Mouse (Mus musculus): ENCODE data around the gene Rab36. TPM values are rescaled to one million over a fixed set of nuclear protein-coding genes. Genes with fewer than 3 reads are reported as not detected.

Rab36 gene
- polyA plus RNA-seq, 1 experiment from 2014 or later = 9.9 TPM

DNA sequence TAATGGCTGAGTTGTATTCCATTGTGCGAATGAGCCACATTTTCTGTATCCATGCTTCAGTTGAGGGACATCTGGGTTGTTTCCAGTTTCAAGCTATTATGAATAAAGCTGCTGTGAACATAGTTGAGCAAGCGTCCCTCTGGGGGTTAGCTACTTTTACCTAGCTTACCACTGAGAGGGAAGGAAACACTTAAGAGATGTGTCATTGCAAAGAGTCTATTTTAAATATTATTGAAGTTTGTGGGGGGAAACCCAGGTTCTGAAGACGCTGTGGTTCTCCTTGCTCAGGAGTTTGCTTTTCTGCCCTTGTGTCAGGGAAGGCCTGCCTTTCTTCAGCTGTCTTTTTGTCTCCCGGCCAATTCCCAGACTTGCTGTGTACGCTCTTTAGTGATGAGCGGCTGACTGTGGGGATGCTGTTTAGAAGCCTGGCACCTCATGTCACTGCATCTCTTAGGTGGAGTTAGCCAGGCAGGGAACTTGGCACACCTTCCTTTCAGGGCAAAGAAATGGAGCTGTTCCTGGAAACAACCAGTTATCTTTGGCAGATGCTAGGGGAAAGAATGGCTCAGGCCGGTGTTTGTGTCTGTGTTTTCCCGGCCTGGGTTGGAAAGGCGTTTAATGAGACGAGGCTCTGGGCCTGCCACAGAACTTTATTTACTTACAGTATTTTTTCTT, 54.8 kb downstream of the Rab36 start:
- no peak overlapping the region for H3K27ac ChIP-seq (replicated peaks)
- DNase-seq (ENCODE audit: low spot score) = no peak
- no peaks in the 10 kb centered on the region for H3K9me3 ChIP-seq (replicated peaks)
- peaks cover 7% of the 10 kb centered on the region; the same call in 1 of the 2 replicates for H3K27me3 ChIP-seq (ENCODE audit: low read depth, poor library complexity, severe bottlenecking)
- WGBS = 86% methylated on average over 10 of the region's 10 CpGs
- peaks cover 7% of the 10 kb centered on the region; the same call in 1 of the 2 replicates for H3K36me3 ChIP-seq
- no peak overlapping the region for H3K4me3 ChIP-seq
- peaks cover 34% of the 10 kb centered on the region for H3K4me1 ChIP-seq

DNA sequence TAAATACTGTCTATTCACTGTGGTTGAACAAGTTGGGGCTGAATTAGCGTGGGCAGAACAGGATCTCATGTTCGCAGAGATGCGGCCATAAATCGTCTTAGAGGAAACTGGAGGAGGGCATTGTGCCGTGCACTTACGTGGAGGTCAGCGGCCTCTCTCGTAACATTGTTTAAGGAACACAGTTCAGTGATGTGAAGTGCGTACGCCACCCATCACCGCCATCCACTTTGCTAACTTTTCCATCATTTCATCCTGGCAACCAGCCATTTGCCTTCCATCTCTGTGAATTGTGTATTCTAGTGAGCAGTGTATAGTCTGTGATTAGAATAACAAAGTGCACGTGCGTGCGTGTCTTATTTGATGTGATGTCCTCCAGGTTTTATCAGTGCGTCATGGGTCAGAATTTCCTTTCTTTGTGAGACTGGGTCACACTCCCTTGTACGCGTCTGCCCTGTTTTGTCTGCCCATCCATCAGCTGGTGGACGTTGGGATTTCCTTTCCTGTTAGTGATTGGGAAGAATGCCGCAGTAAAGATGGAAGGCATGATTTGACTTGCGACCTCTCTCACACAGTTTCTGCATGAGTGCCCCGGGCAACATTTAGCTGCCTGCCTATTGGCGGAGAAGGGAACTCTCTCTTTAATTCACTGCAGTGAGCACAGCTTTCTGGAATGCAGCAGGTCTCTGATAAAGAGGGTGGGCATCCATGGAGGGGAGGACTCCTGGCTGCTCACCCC, 56.6 kb downstream of the Rab36 start:
- no peak overlapping the region for H3K4me3 ChIP-seq
- H3K9me3 ChIP-seq (replicated peaks) = no peaks in the 10 kb centered on the region
- H3K27ac ChIP-seq (replicated peaks) = no peak overlapping the region
- WGBS = 61% methylated on average over 22 of the region's 22 CpGs
- no peaks in the 10 kb centered on the region for H3K36me3 ChIP-seq
- H3K27me3 ChIP-seq (ENCODE audit: low read depth, poor library complexity, severe bottlenecking) = peaks cover 15% of the 10 kb centered on the region; the same call in 1 of the 2 replicates
- DNase-seq (ENCODE audit: low spot score) = peak; percentile 26
- peaks cover 52% of the 10 kb centered on the region for H3K4me1 ChIP-seq

DNA sequence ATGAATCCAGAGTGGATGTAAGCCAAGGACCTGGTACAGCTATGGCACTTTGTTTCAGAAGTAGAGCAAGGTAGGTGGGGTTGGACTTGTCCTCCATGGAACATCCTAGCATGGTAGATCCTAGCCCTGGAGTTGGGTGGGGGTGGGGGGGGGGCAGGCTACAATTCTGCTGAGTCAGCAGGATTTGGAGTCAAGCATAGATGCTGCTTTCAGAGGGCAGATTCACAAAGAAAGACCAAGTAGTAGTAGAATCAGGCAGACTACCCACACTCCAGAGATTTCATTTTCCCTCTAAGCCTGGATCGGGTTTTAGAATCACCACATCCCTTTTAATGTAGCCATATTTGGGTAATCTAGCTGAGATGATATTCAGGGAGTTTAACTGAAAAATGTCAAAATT, 57.5 kb downstream of the Rab36 start:
- Histone ChIP-seq H3K36me3 (no peaks in the 10 kb centered on the region), H3K4me1 (peaks cover 61% of the 10 kb centered on the region), H3K27me3 (ENCODE audit: low read depth, poor library complexity, severe bottlenecking) (peaks cover 15% of the 10 kb centered on the region; the same call in 1 of the 2 replicates), H3K27ac (replicated peaks) (no peak overlapping the region), H3K4me3 (no peak overlapping the region), H3K9me3 (replicated peaks) (no peaks in the 10 kb centered on the region)
- DNase-seq (ENCODE audit: low spot score) = no peak
- WGBS = 100% methylated on average over 1 of the region's 1 CpGs

DNA sequence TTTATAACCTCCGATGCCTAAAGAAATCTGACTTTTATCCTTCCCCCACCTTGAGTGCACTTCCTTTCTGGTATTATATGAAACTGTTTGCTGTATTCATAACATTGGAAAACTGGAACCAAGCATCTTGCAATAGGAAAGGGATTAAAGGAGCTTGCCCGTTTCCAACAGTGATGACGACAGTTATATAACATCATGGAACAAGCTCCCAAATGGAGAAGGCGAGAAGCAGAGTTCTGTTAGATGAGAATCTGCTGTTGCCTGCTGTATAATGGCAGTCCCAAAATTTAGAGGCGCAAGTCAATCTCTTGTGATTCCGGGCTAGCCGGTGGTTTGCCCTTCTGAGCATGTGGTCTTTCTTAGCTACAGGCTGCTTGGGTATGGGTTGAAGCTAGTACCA, 58.4 kb downstream of the Rab36 start:
- 96% methylated on average over 7 of the region's 7 CpGs for WGBS
- no peak for DNase-seq (ENCODE audit: low spot score)
- Histone ChIP-seq H3K27me3 (ENCODE audit: low read depth, poor library complexity, severe bottlenecking) (peaks cover 15% of the 10 kb centered on the region; the same call in 1 of the 2 replicates), H3K4me3 (no peak overlapping the region), H3K4me1 (peaks cover 68% of the 10 kb centered on the region), H3K9me3 (replicated peaks) (no peaks in the 10 kb centered on the region), H3K27ac (replicated peaks) (no peak overlapping the region), H3K36me3 (no peaks in the 10 kb centered on the region)

DNA sequence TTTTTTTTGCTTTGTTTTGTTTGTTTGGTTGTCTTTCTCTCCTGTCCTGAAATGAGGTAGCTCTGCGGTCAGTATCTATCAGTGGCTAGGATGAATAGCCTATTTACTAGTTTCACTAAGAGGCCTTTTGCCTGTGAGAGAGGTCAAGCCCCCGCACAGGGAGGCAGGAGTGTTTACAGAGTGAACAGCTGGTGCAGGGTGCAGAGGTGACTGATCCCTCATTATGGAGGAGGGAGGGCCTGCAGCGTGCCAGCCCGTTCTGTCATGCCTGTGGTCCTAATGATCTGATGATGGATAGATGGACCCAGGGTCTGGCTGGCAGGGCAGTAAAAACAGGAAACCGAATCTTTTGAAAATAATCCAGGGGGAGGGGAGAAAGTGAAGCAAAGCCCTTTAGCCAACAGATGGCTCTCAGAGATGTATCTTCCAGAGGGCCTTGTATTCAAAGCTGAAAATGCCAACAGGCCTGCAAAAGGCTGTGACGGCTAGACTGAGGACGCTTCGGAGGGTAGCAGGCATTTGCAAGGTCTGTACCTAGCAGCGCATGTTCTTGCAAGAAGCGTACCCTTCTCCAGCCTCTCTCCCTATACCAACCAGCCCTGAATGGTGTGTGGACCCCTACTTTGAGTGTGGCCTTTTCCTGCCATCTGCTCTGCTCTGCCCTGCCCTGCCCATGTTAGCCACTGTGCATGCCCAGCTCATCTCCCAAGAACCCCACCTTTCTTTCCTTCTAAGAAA, 61.8 kb downstream of the Rab36 start:
- Histone ChIP-seq H3K27ac (replicated peaks) (peak overlapping the region; percentile 70), H3K36me3 (no peaks in the 10 kb centered on the region), H3K4me1 (peaks cover 64% of the 10 kb centered on the region), H3K4me3 (no peak overlapping the region), H3K27me3 (ENCODE audit: low read depth, poor library complexity, severe bottlenecking) (peaks cover 15% of the 10 kb centered on the region; the same call in 1 of the 2 replicates), H3K9me3 (replicated peaks) (no peaks in the 10 kb centered on the region)
- peak; percentile 76 for DNase-seq (ENCODE audit: low spot score)
- WGBS = 36% methylated on average over 10 of the region's 10 CpGs

DNA sequence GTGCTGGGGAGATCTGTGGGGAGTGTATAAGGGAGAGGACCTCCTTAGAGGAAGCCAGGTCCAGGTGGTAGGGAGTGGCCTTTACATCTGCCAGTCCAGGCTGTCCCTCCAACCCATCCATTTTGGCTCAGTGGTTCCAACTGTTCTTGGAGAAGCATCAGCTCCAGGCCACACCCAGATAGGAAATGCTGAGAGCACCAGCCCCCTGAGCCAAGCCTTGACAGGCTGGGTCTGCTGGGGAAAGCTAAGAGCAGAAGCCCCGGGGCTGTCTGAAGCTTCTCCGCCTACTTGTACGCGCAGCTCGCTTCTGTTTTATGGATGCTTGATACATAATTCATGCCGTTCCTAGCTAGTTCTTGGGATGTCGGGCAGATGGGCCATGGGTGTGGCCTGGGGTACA, 63.4 kb downstream of the Rab36 start:
- peaks cover 15% of the 10 kb centered on the region; the same call in 1 of the 2 replicates for H3K27me3 ChIP-seq (ENCODE audit: low read depth, poor library complexity, severe bottlenecking)
- H3K4me3 ChIP-seq = no peak overlapping the region
- no peaks in the 10 kb centered on the region for H3K36me3 ChIP-seq
- no peak overlapping the region for H3K27ac ChIP-seq (replicated peaks)
- peaks cover 73% of the 10 kb centered on the region for H3K4me1 ChIP-seq
- H3K9me3 ChIP-seq (replicated peaks) = no peaks in the 10 kb centered on the region
- no peak for DNase-seq (ENCODE audit: low spot score)
- 81% methylated on average over 7 of the region's 7 CpGs for WGBS

DNA sequence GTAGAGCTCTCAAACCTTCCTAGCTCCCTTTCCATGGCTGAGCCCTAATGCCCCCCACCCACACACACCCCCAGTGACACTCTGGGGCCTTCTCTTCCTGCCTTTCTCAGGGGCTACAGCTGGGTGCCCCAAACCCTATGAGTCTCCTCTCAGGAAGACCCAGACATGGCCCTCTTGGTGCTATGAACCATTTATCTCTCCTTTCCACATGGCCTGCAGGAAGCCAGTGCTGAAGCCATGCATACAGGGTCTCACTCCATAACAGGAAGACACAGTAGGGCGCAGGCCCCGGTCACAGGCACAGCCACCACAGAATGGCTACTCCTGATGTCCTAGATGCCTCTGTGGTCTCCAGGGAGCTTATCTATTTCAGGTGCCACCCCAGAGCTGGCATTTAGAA, 66.6 kb downstream of the Rab36 start:
- no peaks in the 10 kb centered on the region for H3K9me3 ChIP-seq (replicated peaks)
- no peak for DNase-seq (ENCODE audit: low spot score)
- H3K27ac ChIP-seq (replicated peaks) = no peak overlapping the region
- H3K36me3 ChIP-seq = no peaks in the 10 kb centered on the region
- no peak overlapping the region for H3K4me3 ChIP-seq
- H3K27me3 ChIP-seq (ENCODE audit: low read depth, poor library complexity, severe bottlenecking) = no peaks in the 10 kb centered on the region
- WGBS = 89% methylated on average over 2 of the region's 2 CpGs
- H3K4me1 ChIP-seq = peaks cover 68% of the 10 kb centered on the region

Other genes with a start within 250 kb of the Rab36 start
- 7.6 and 10.9 TPM in 2 replicates for gene Gnaz, start 69.9 kb upstream of the Rab36 start, polyA plus RNA-seq (2016; fragmentation: Nextera tagmentation; extraction: Ambion mirVana)
- gene Rsph14, start 4.5 kb upstream of the Rab36 start, polyA plus RNA-seq (2016; fragmentation: Nextera tagmentation; extraction: Ambion mirVana) = not detected in 2 replicates
- 5.1 and 6.9 TPM in 2 replicates for gene Bcr, start 23.5 kb downstream of the Rab36 start, polyA plus RNA-seq (2016; fragmentation: Nextera tagmentation; extraction: Ambion mirVana)
- gene Specc1l, start 175.0 kb downstream of the Rab36 start, polyA plus RNA-seq (2016; fragmentation: Nextera tagmentation; extraction: Ambion mirVana) = 34.9 and 42.7 TPM in 2 replicates